Mouse (Mus musculus) lung, embryonic 14.5 days (tissue): ENCODE data around the gene Tmem104. TPM values are rescaled to one million over a fixed set of nuclear protein-coding genes. Genes with fewer than 3 reads are reported as not detected.

Experiments used
- ATAC-seq: fragments of 200-750 bp; cut with Nextera tagmentation; 2 replicates; pipeline ENCODE4 v1.8.0; 2017; ENCODE audit warnings: mild to moderate bottlenecking, moderate TSS enrichment, moderate library complexity; ENCODE audit not compliant: insufficient read depth
- DNase-seq: peaks from one replicate; pipeline ENCODE4 v3.0.0-alpha.2; 2015
- H3K27ac ChIP-seq: fragments of 300-500 bp; sonication (generic); 2 replicates; pipeline ENCODE4 v1.5.1; 2014; ENCODE audit warnings: low read depth, mild to moderate bottlenecking, moderate library complexity
- H3K27me3 ChIP-seq: fragments of 300-500 bp; sonication (generic); 2 replicates; pipeline ENCODE4 v1.6.1; 2014; ENCODE audit warnings: low read length, control low read depth; ENCODE audit not compliant: insufficient read depth
- H3K36me3 ChIP-seq: fragments of 300-500 bp; sonication (generic); 2 replicates; pipeline ENCODE4 v1.6.1; 2014; ENCODE audit warnings: control low read depth; ENCODE audit not compliant: insufficient read depth
- H3K4me1 ChIP-seq: fragments of 300-500 bp; sonication (generic); 2 replicates; pipeline ENCODE4 v1.6.1; 2014; ENCODE audit warnings: antibody characterized with exemption, control low read depth; ENCODE audit not compliant: insufficient read depth
- H3K4me2 ChIP-seq: fragments of 300-500 bp; sonication (generic); 2 replicates; pipeline ENCODE4 v1.6.1; 2014; ENCODE audit warnings: mild to moderate bottlenecking
- H3K4me3 ChIP-seq: fragments of 300-500 bp; sonication (generic); 2 replicates; pipeline ENCODE4 v1.5.1; 2014; ENCODE audit warnings: low read depth, low read length
- H3K9ac ChIP-seq: fragments of 300-500 bp; sonication (generic); 2 replicates; pipeline ENCODE4 v1.6.1; 2014
- H3K9me3 ChIP-seq: fragments of 300-500 bp; sonication (generic); 2 replicates; pipeline ENCODE4 v1.6.1; 2016; ENCODE audit warnings: low read depth, low read length, control low read depth
- CTCF ChIP-seq: IDR thresholded peaks from 2 replicates; pipeline ENCODE4 v1.5.1; 2016; ENCODE audit warnings: antibody characterized with exemption, low read depth
- WGBS: fragments of 180-500 bp; shearing (Covaris S2); extraction: QIAGEN DNeasy Blood & Tissue Kit; methylation state at CpG from one replicate; pipeline ENCODE4 v1.1.7; 2014; 5-methylcytosine and 5-hydroxymethylcytosine counted together
- polyA plus RNA-seq: library from polyadenylated mRNA; unstranded; fragments of >200 nt; fragmentation: Nextera tagmentation; extraction: Ambion mirVana; gene quantifications from 2 replicates; pipeline ENCODE4 v1.2.1, GENCODE M21; 2014

Gene Tmem104
- polyA plus RNA-seq, 1 experiment from 2014 or later = 14.3 TPM

- Histone ChIP-seq H3K4me1 (0 out of 2 replicates have a peak, but pooled peaks cover 9% of the 10 kb centered on the region), H3K9ac (no peak overlapping the region), H3K27me3 (peaks cover 1% of the 10 kb centered on the region; the same call in 1 of the 2 replicates), H3K36me3 (no peaks in the 10 kb centered on the region), H3K4me3 (no peak overlapping the region), H3K4me2 (no peak overlapping the region), H3K27ac (no peak overlapping the region), H3K9me3 (no peaks in the 10 kb centered on the region)
- no peak for TF ChIP-seq CTCF
- DNase-seq (no peak), ATAC-seq (no peak)
- WGBS = 89% methylated on average over 6 of the region's 6 CpGs
Observed at GRCm38 (mm10) chr11:115274771-115275170, 87.5 kb downstream of the Tmem104 start.

- TF ChIP-seq CTCF = no peak
- H3K4me2 ChIP-seq = peak overlapping the region; percentile 75; the same call in 1 of the 2 replicates
- H3K4me3 ChIP-seq = no peak overlapping the region
- no peaks in the 10 kb centered on the region for H3K9me3 ChIP-seq
- no peaks in the 10 kb centered on the region for H3K36me3 ChIP-seq
- ATAC-seq = no peak
- H3K4me1 ChIP-seq = 0 out of 2 replicates have a peak, but pooled peaks cover 9% of the 10 kb centered on the region
- 64% methylated on average over 6 of the region's 6 CpGs for WGBS
- no peak overlapping the region for H3K9ac ChIP-seq
- no peaks in the 10 kb centered on the region for H3K27me3 ChIP-seq
- no peak overlapping the region for H3K27ac ChIP-seq
- no peak for DNase-seq
Observed at GRCm38 (mm10) chr11:115275509-115275908, 88.2 kb downstream of the Tmem104 start.

- no peaks in the 10 kb centered on the region for H3K9me3 ChIP-seq
Observed at GRCm38 (mm10) chr11:115275954-115276353, 88.7 kb downstream of the Tmem104 start.

GRCm38 (mm10) chr11:115276780-115277603, 89.7 kb downstream of the Tmem104 start, which contains the start of gene Fdxr:
Gene Fdxr (minus strand): TSS chr11:115277050.
- H3K9me3 ChIP-seq = no peaks in the 10 kb centered on the region

More at GRCm38 (mm10) chr11:115275954-115276353, 88.7 kb downstream of the Tmem104 start:
- DNase-seq = no peak
- H3K9ac ChIP-seq = peak overlapping the region; percentile 62; the same call in 1 of the 2 replicates
- H3K4me2 ChIP-seq = peak overlapping the region; percentile 75
- ATAC-seq = no peak
- peak overlapping the region; percentile 48 for H3K4me3 ChIP-seq
- H3K27me3 ChIP-seq = no peaks in the 10 kb centered on the region
- no peaks in the 10 kb centered on the region for H3K36me3 ChIP-seq
- H3K4me1 ChIP-seq = 0 out of 2 replicates have a peak, but pooled peaks cover 9% of the 10 kb centered on the region
- WGBS = 55% methylated on average over 3 of the region's 3 CpGs
- TF ChIP-seq CTCF = no peak
- H3K27ac ChIP-seq = no peak overlapping the region

GRCm38 (mm10) chr11:115277604-115277975, 90.3 kb downstream of the Tmem104 start:
- Histone ChIP-seq H3K9ac (peak overlapping the region; percentile 44), H3K4me3 (peak overlapping the region; percentile 48), H3K4me1 (0 out of 2 replicates have a peak, but pooled peaks cover 9% of the 10 kb centered on the region), H3K27me3 (no peaks in the 10 kb centered on the region), H3K36me3 (no peaks in the 10 kb centered on the region), H3K4me2 (peak overlapping the region; percentile 80), H3K27ac (peak overlapping the region; percentile 64), H3K9me3 (no peaks in the 10 kb centered on the region)
- no peak for TF ChIP-seq CTCF
- ATAC-seq (no peak), DNase-seq (no peak)
- WGBS = 18% methylated on average over 7 of the region's 7 CpGs

More at GRCm38 (mm10) chr11:115276780-115277603, 89.7 kb downstream of the Tmem104 start, which contains the start of gene Fdxr:
- peak; percentile 97 for ATAC-seq
- H3K4me3 ChIP-seq = peak within 1 kb of the TSS; percentile 48
- under 1% methylated on average over 42 of the region's 42 CpGs for WGBS
- peak; percentile 100 for DNase-seq
- no peaks in the 10 kb centered on the region for H3K27me3 ChIP-seq
- H3K4me2 ChIP-seq = peak within 1 kb of the TSS; percentile 80
- no peaks in the 10 kb centered on the region for H3K36me3 ChIP-seq
- H3K27ac ChIP-seq = peak within 1 kb of the TSS; percentile 65
- 0 out of 2 replicates have a peak, but pooled peaks cover 9% of the 10 kb centered on the region for H3K4me1 ChIP-seq
- TF ChIP-seq CTCF = 0 out of 2 replicates have a peak, but pooled peaks have one; percentile 20
- peak within 1 kb of the TSS; percentile 62 for H3K9ac ChIP-seq

- Histone ChIP-seq H3K4me1 (0 out of 2 replicates have a peak, but pooled peaks cover 9% of the 10 kb centered on the region), H3K9me3 (no peaks in the 10 kb centered on the region), H3K27me3 (no peaks in the 10 kb centered on the region), H3K4me3 (peak overlapping the region; percentile 48; the same call in 1 of the 2 replicates), H3K36me3 (no peaks in the 10 kb centered on the region), H3K4me2 (peak overlapping the region; percentile 80; the same call in 1 of the 2 replicates), H3K27ac (no peak overlapping the region), H3K9ac (no peak overlapping the region)
- no peak for TF ChIP-seq CTCF
- 72% methylated on average over 6 of the region's 6 CpGs for WGBS
- DNase-seq = no peak
- ATAC-seq = no peak
Observed at GRCm38 (mm10) chr11:115278176-115278575, 90.9 kb downstream of the Tmem104 start.

GRCm38 (mm10) chr11:115279726-115280125, 92.4 kb downstream of the Tmem104 start:
- Histone ChIP-seq H3K9ac (no peak overlapping the region), H3K4me2 (no peak overlapping the region), H3K4me3 (no peak overlapping the region), H3K4me1 (0 out of 2 replicates have a peak, but pooled peaks cover 9% of the 10 kb centered on the region), H3K9me3 (no peaks in the 10 kb centered on the region), H3K36me3 (no peaks in the 10 kb centered on the region), H3K27ac (no peak overlapping the region), H3K27me3 (no peaks in the 10 kb centered on the region)
- no peak for TF ChIP-seq CTCF
- WGBS = 50% methylated on average over 1 of the region's 1 CpGs
- DNase-seq (no peak), ATAC-seq (no peak)
